ENCODE assay signal across 10 mouse cellular contexts in the genomic region with DNA sequence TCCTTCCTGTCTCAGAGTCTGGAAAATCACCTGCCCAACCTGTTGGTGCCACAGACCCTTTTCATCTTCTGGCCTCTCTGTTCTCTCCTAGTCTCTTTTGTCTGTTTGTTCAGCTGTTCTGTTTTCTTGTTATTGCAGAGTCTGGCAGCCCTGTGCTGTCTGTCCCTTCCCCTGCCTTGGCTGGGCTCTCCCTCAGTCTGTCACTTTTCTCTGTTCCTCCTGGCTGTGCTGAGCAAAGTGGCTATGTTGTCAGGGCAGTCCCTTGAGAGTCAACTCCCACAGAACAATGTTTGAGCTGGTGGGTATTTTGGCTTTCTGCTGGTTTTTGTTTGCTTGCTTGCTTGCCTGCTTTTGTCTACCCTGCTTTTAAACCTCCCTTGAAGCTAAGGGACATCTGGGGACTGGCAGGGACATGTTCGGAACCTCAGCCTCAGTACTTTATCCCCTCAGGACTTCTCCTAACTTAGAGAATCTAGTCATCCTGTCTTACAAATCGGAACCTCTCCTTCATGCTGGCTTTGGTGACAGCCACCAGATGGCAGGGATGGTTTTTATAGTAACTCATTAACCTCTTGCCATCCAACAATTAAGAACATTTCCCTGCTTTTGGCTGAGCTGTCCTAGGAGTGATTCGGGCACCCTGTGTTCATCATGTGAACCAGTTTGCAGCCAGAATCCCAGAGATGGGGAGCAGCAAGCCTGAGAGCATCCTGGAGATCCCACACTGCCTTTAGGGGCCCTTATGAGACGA.
DNase-seq lines count a peak whose midpoint lies in the region; ATAC-seq lines count a peak whose summit lies in the region.
"Had no signal": no experiment of that assay in that cellular context is flagged by ENCODE, and none has a peak within 500 bp of the region (broad histone marks: within the 10 kb centered on the region; RNA-seq: fewer than 3 reads in every experiment).

No protein-coding gene starts in this region.

- 54% methylated on average over 4 of the region's 4 CpGs for WGBS in hindbrain, embryonic 10.5 days
- 32% methylated on average over 4 of the region's 4 CpGs for WGBS in hindbrain, embryonic 16.5 days
- WGBS in midbrain, embryonic 14.5 days, result 52% methylated on average over 4 of the region's 4 CpGs
- WGBS in midbrain, embryonic 13.5 days, result 47% methylated on average over 4 of the region's 4 CpGs

- no peaks in the 10 kb centered on the region for H3K36me3 ChIP-seq in hindbrain, embryonic 10.5 days
- H3K36me3 ChIP-seq in hindbrain, embryonic 16.5 days (ENCODE audit: control insufficient read depth, insufficient read depth, low read length), result no peaks in the 10 kb centered on the region
- H3K36me3 ChIP-seq in midbrain, embryonic 14.5 days (ENCODE audit: control insufficient read depth, insufficient read depth, low read length), result no peaks in the 10 kb centered on the region
- H3K36me3 ChIP-seq in midbrain, embryonic 13.5 days, result no peaks in the 10 kb centered on the region
- H3K36me3 ChIP-seq in splenic B cell, adult 2 months (ENCODE audit: control insufficient read depth, insufficient read depth, low read length, poor library complexity, severe bottlenecking), result no peaks in the 10 kb centered on the region

- no peak for DNase-seq in hindbrain, embryonic 10.5 days (ENCODE audit: low spot score)
- peak; percentile 54 for DNase-seq in midbrain, embryonic 14.5 days
- peak; percentile 57 to 58 for DNase-seq in cerebellum, postnatal 10 days
- DNase-seq in splenic B cell, adult 2 months (ENCODE audit: low read depth, low spot score), result peak; percentile 21
- no peak for DNase-seq in heart, adult 9 months (ENCODE audit: low spot score in 2 of 2)
- DNase-seq: adrenal gland, postnatal 10 days; heart, adult 18-20 months; lung, postnatal 10 days had no signal

- H3K4me1 ChIP-seq in hindbrain, embryonic 10.5 days (replicated peaks), result peaks cover 24% of the 10 kb centered on the region
- no peaks in the 10 kb centered on the region; the same call in 1 of the 2 replicates for H3K4me1 ChIP-seq in hindbrain, embryonic 16.5 days (ENCODE audit: control insufficient read depth, insufficient read depth, low read depth, low read length)
- no peaks in the 10 kb centered on the region for H3K4me1 ChIP-seq in midbrain, embryonic 14.5 days (ENCODE audit: control insufficient read depth, insufficient read depth, low read length)
- peaks cover 9% of the 10 kb centered on the region for H3K4me1 ChIP-seq in midbrain, embryonic 13.5 days (replicated peaks)

- peak overlapping the region; percentile 23; the same call in 1 of the 2 replicates for H3K27ac ChIP-seq in hindbrain, embryonic 10.5 days
- H3K27ac ChIP-seq in hindbrain, embryonic 16.5 days (ENCODE audit: low read depth, low read length), result no peak overlapping the region
- H3K27ac ChIP-seq in midbrain, embryonic 14.5 days (replicated peaks; ENCODE audit: low read depth, low read length), result no peak overlapping the region
- H3K27ac ChIP-seq in midbrain, embryonic 13.5 days, result no peak overlapping the region

- H3K4me2 ChIP-seq in hindbrain, embryonic 16.5 days (ENCODE audit: low read length), result no peak overlapping the region
- H3K4me2 ChIP-seq in midbrain, embryonic 14.5 days (ENCODE audit: low read length), result no peak overlapping the region
- no peak overlapping the region for H3K4me2 ChIP-seq in midbrain, embryonic 13.5 days (replicated peaks)

- H3K4me3 ChIP-seq in hindbrain, embryonic 10.5 days, result no peak overlapping the region
- no peak overlapping the region for H3K4me3 ChIP-seq in hindbrain, embryonic 16.5 days (ENCODE audit: low read length)
- no peak overlapping the region for H3K4me3 ChIP-seq in midbrain, embryonic 14.5 days (replicated peaks; ENCODE audit: low read depth, low read length)
- no peak overlapping the region for H3K4me3 ChIP-seq in midbrain, embryonic 13.5 days (replicated peaks)

- ATAC-seq in hindbrain, embryonic 16.5 days, result no peak
- no peak for ATAC-seq in midbrain, embryonic 14.5 days (ENCODE audit: low FRiP score, low TSS enrichment)
- no peak for ATAC-seq in midbrain, embryonic 13.5 days

- no peak overlapping the region for H3K9ac ChIP-seq in hindbrain, embryonic 16.5 days (ENCODE audit: low read depth, low read length)
- H3K9ac ChIP-seq in midbrain, embryonic 14.5 days (replicated peaks; ENCODE audit: low read length), result no peak overlapping the region
- H3K9ac ChIP-seq in midbrain, embryonic 13.5 days (replicated peaks), result no peak overlapping the region

- H3K9me3 ChIP-seq in hindbrain, embryonic 10.5 days, result no peaks in the 10 kb centered on the region
- no peaks in the 10 kb centered on the region for H3K9me3 ChIP-seq in hindbrain, embryonic 16.5 days (ENCODE audit: control insufficient read depth, low read length)
- H3K9me3 ChIP-seq in midbrain, embryonic 14.5 days (ENCODE audit: control insufficient read depth, low read length), result no peaks in the 10 kb centered on the region
- H3K9me3 ChIP-seq in midbrain, embryonic 13.5 days, result no peaks in the 10 kb centered on the region

- H3K27me3 ChIP-seq in hindbrain, embryonic 10.5 days (ENCODE audit: insufficient read depth, poor library complexity, severe bottlenecking), result peaks cover 3% of the 10 kb centered on the region; the same call in 1 of the 2 replicates
- H3K27me3 ChIP-seq in hindbrain, embryonic 16.5 days (replicated peaks; ENCODE audit: control insufficient read depth, insufficient read depth, low read length), result peaks cover 4% of the 10 kb centered on the region; the same call in 1 of the 2 replicates
- H3K27me3 ChIP-seq in midbrain, embryonic 14.5 days (ENCODE audit: control insufficient read depth, insufficient read depth, low read length), result no peaks in the 10 kb centered on the region
- 0 out of 2 replicates have a peak, but pooled peaks cover 3% of the 10 kb centered on the region for H3K27me3 ChIP-seq in midbrain, embryonic 13.5 days
- no peaks in the 10 kb centered on the region for H3K27me3 ChIP-seq in splenic B cell, adult 2 months (ENCODE audit: control insufficient read depth, insufficient read depth, low read length, poor library complexity, severe bottlenecking)

Comparison
In these comparisons a context has a peak if more than half of its experiments do, and no peak if none do; other contexts are left out.
1. DNase-seq: peak in midbrain, embryonic 14.5 days (single experiment), cerebellum, postnatal 10 days (2 of 2) and splenic B cell, adult 2 months (single experiment); none in hindbrain, embryonic 10.5 days (single experiment) and heart, adult 9 months (0 of 2).